Mouse (Mus musculus): ENCODE measurements around the gene Cerk.
"Not testable (repeated sequence)": the region's sequence is repeated elsewhere in the genome, so short reads cannot be mapped to it uniquely, and the experiment has no call there.

The Cerk gene

GRCm38 (mm10) chr15:86185689-86186569 is at the start of gene Cerk:
Cerk (minus strand) TSS chr15:86186141.
- peak; percentile 76 for DNase-seq (ENCODE audit: extremely low spot score)

GRCm38 (mm10) chr15:86234517-86235441 is 48.8 kb upstream of the Cerk start:
- no peak for DNase-seq (ENCODE audit: extremely low spot score)

GRCm38 (mm10) chr15:86234001-86234400 is 48.1 kb upstream of the Cerk start:
- no peak for DNase-seq (ENCODE audit: extremely low spot score)

- no peak for DNase-seq (ENCODE audit: extremely low spot score)
Measured at GRCm38 (mm10) chr15:86231831-86232512, 46.0 kb upstream of the Cerk start.

GRCm38 (mm10) chr15:86231170-86231569 is 45.2 kb upstream of the Cerk start:
- no peak for DNase-seq (ENCODE audit: extremely low spot score)

GRCm38 (mm10) chr15:86229623-86230022 is 43.7 kb upstream of the Cerk start:
- no peak for DNase-seq (ENCODE audit: extremely low spot score)

GRCm38 (mm10) chr15:86229088-86229487 is 43.1 kb upstream of the Cerk start:
- DNase-seq (ENCODE audit: extremely low spot score) = no peak

- DNase-seq (ENCODE audit: extremely low spot score) = peak; percentile 25
Measured at GRCm38 (mm10) chr15:86228186-86228585, 42.2 kb upstream of the Cerk start.

GRCm38 (mm10) chr15:86226968-86227367 is 41.0 kb upstream of the Cerk start:
- DNase-seq (ENCODE audit: extremely low spot score) = no peak

- DNase-seq (ENCODE audit: extremely low spot score) = no peak
Measured at GRCm38 (mm10) chr15:86226221-86226620, 40.3 kb upstream of the Cerk start.

- no peak for DNase-seq (ENCODE audit: extremely low spot score)
Measured at GRCm38 (mm10) chr15:86224972-86225551, 39.1 kb upstream of the Cerk start.

GRCm38 (mm10) chr15:86221901-86222300 is 36.0 kb upstream of the Cerk start:
- not testable (repeated sequence) for DNase-seq (ENCODE audit: extremely low spot score)

- DNase-seq (ENCODE audit: extremely low spot score) = no peak
Measured at GRCm38 (mm10) chr15:86221369-86221768, 35.4 kb upstream of the Cerk start.

- no peak for DNase-seq (ENCODE audit: extremely low spot score)
Measured at GRCm38 (mm10) chr15:86220715-86221114, 34.8 kb upstream of the Cerk start.

GRCm38 (mm10) chr15:86220229-86220630 is 34.3 kb upstream of the Cerk start:
- no peak for DNase-seq (ENCODE audit: extremely low spot score)

- DNase-seq (ENCODE audit: extremely low spot score) = no peak
Measured at GRCm38 (mm10) chr15:86219534-86220228, 33.7 kb upstream of the Cerk start.

GRCm38 (mm10) chr15:86216641-86217040 is 30.7 kb upstream of the Cerk start:
- not testable (repeated sequence) for DNase-seq (ENCODE audit: extremely low spot score)

- no peak for DNase-seq (ENCODE audit: extremely low spot score)
Measured at GRCm38 (mm10) chr15:86214549-86215201, 28.7 kb upstream of the Cerk start.

- peak; percentile 94 for DNase-seq (ENCODE audit: extremely low spot score)
Measured at GRCm38 (mm10) chr15:86213753-86214548, 28.0 kb upstream of the Cerk start, which contains the start of gene Tbc1d22a. Tbc1d22a (plus strand) TSS chr15:86214459.

All from embryo, embryonic 9.5 days (tissue).